Mouse (Mus musculus): ENCODE measurements around the gene Snd1.

DNA sequence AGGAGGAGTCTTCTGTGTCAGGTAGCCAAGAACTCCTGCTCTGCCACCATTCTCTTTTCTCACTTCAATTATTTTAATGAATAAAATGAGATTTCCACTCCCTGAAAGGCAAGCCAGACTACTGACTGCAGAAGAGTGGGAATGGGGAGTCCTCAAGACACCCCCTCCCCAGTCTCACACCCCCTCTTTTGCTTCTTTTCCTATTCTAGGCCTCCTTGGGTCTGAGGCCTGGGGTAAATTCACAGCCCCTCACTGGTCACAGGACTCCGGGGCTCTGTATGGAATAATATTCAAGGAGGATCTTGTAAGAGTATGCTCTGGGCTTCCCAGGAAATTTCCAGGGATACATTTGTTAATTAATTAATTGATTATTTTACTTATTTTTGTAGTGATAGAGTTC is 507.9 kb downstream of the Snd1 start:
- no peak for TF ChIP-seq CTCF (IDR thresholded peaks at IDR 0.05; ENCODE audit: low read depth, low read length)
- TF ChIP-seq POLR2AphosphoS5 (IDR thresholded peaks at IDR 0.05; ENCODE audit: insufficient replicate concordance, low read depth, low read length): no peak
- no peak for TF ChIP-seq GATA1 (IDR thresholded peaks at IDR 0.05; ENCODE audit: borderline replicate concordance, low read length)
- no peak for TF ChIP-seq TAL1 (conservative IDR thresholded peaks at IDR 0.05; ENCODE audit: low read depth, low read length)

All from G1E (cell line).